Mouse (Mus musculus): ENCODE measurements around the gene Gm3776. TPM values are rescaled to one million over a fixed set of nuclear protein-coding genes. Genes with fewer than 3 reads are reported as not detected.
"Not testable (repeated sequence)": the region's sequence is repeated elsewhere in the genome, so short reads cannot be mapped to it uniquely, and the experiment has no call there.

Gene Gm3776
- polyA plus RNA-seq, 1 experiment from 2014 or later: 0.62 TPM

GRCm38 (mm10) chr9:78255683-78256470 is 1.1 kb upstream of the Gm3776 start:
- ATAC-seq; DNase-seq (ENCODE audit: low spot score): not testable (repeated sequence)

GRCm38 (mm10) chr9:78259688-78260087 is 2.8 kb downstream of the Gm3776 start:
- not testable (repeated sequence) for H3K27me3 ChIP-seq (replicated peaks; ENCODE audit: insufficient read depth, low read length); H3K4me1 ChIP-seq (ENCODE audit: insufficient read depth, low read depth, low read length); DNase-seq (ENCODE audit: low spot score); H3K4me2 ChIP-seq (replicated peaks; ENCODE audit: low read depth, low read length); H3K27ac ChIP-seq (ENCODE audit: low read length); H3K4me3 ChIP-seq (ENCODE audit: low read depth, low read length); H3K9ac ChIP-seq (replicated peaks; ENCODE audit: low read depth); H3K9me3 ChIP-seq (ENCODE audit: low read length); H3K36me3 ChIP-seq (ENCODE audit: insufficient read depth, low read length)
- WGBS: 0% methylated on average over 1 of the region's 6 CpGs
- TF ChIP-seq CTCF (IDR thresholded peaks at IDR 0.05): peak; percentile 47
- ATAC-seq: peak; percentile 41; the same call in 1 of the 2 replicates

More at GRCm38 (mm10) chr9:78255683-78256470, 1.1 kb upstream of the Gm3776 start:
- H3K27ac ChIP-seq (ENCODE audit: low read length); H3K27me3 ChIP-seq (replicated peaks; ENCODE audit: insufficient read depth, low read length); H3K9me3 ChIP-seq (ENCODE audit: low read length); H3K9ac ChIP-seq (replicated peaks; ENCODE audit: low read depth); H3K4me1 ChIP-seq (ENCODE audit: insufficient read depth, low read depth, low read length); H3K4me2 ChIP-seq (replicated peaks; ENCODE audit: low read depth, low read length); H3K36me3 ChIP-seq (ENCODE audit: insufficient read depth, low read length); H3K4me3 ChIP-seq (ENCODE audit: low read depth, low read length): not testable (repeated sequence)
- 59% methylated on average over 4 of the region's 4 CpGs for WGBS

GRCm38 (mm10) chr9:78270945-78271344 is 14.0 kb downstream of the Gm3776 start:
- H3K27me3 ChIP-seq (replicated peaks; ENCODE audit: insufficient read depth, low read length); H3K4me2 ChIP-seq (replicated peaks; ENCODE audit: low read depth, low read length); H3K4me3 ChIP-seq (ENCODE audit: low read depth, low read length); H3K9me3 ChIP-seq (ENCODE audit: low read length); H3K36me3 ChIP-seq (ENCODE audit: insufficient read depth, low read length); DNase-seq (ENCODE audit: low spot score); ATAC-seq; H3K27ac ChIP-seq (ENCODE audit: low read length); H3K4me1 ChIP-seq (ENCODE audit: insufficient read depth, low read depth, low read length); H3K9ac ChIP-seq (replicated peaks; ENCODE audit: low read depth): not testable (repeated sequence)
- WGBS: 75% methylated on average over 3 of the region's 3 CpGs

- H3K27me3 ChIP-seq (replicated peaks; ENCODE audit: insufficient read depth, low read length); H3K4me1 ChIP-seq (ENCODE audit: insufficient read depth, low read depth, low read length); H3K27ac ChIP-seq (ENCODE audit: low read length); H3K9me3 ChIP-seq (ENCODE audit: low read length); H3K9ac ChIP-seq (replicated peaks; ENCODE audit: low read depth); H3K4me2 ChIP-seq (replicated peaks; ENCODE audit: low read depth, low read length); H3K36me3 ChIP-seq (ENCODE audit: insufficient read depth, low read length); H3K4me3 ChIP-seq (ENCODE audit: low read depth, low read length): not testable (repeated sequence)
- DNase-seq (ENCODE audit: low spot score): peak; percentile 23
- peak; percentile 53; the same call in 1 of the 2 replicates for ATAC-seq
- WGBS: 57% methylated on average over 4 of the region's 4 CpGs
Observed at GRCm38 (mm10) chr9:78282002-78282711, 25.2 kb downstream of the Gm3776 start.

- not testable (repeated sequence) for H3K4me2 ChIP-seq (replicated peaks; ENCODE audit: low read depth, low read length); H3K36me3 ChIP-seq (ENCODE audit: insufficient read depth, low read length); H3K27me3 ChIP-seq (replicated peaks; ENCODE audit: insufficient read depth, low read length); H3K27ac ChIP-seq (ENCODE audit: low read length); H3K9me3 ChIP-seq (ENCODE audit: low read length); DNase-seq (ENCODE audit: low spot score); H3K4me1 ChIP-seq (ENCODE audit: insufficient read depth, low read depth, low read length); ATAC-seq; H3K9ac ChIP-seq (replicated peaks; ENCODE audit: low read depth); H3K4me3 ChIP-seq (ENCODE audit: low read depth, low read length)
- WGBS: 22% methylated on average over 1 of the region's 1 CpGs
Observed at GRCm38 (mm10) chr9:78289063-78289462, 32.1 kb downstream of the Gm3776 start.

- H3K27me3 ChIP-seq (replicated peaks; ENCODE audit: insufficient read depth, low read length); H3K4me3 ChIP-seq (ENCODE audit: low read depth, low read length); H3K9me3 ChIP-seq (ENCODE audit: low read length); H3K4me2 ChIP-seq (replicated peaks; ENCODE audit: low read depth, low read length); H3K36me3 ChIP-seq (ENCODE audit: insufficient read depth, low read length); H3K4me1 ChIP-seq (ENCODE audit: insufficient read depth, low read depth, low read length); H3K9ac ChIP-seq (replicated peaks; ENCODE audit: low read depth); H3K27ac ChIP-seq (ENCODE audit: low read length): not testable (repeated sequence)
- peak; percentile 13 for DNase-seq (ENCODE audit: low spot score)
- ATAC-seq: peak; percentile 79
- WGBS: 67% methylated on average over 3 of the region's 3 CpGs
Observed at GRCm38 (mm10) chr9:78289723-78290122, 32.8 kb downstream of the Gm3776 start, which contains the start of gene Gm10639. Gene Gm10639, plus strand, starts transcription at chr9:78289923.

- not testable (repeated sequence) for H3K27me3 ChIP-seq (replicated peaks; ENCODE audit: insufficient read depth, low read length); H3K27ac ChIP-seq (ENCODE audit: low read length); H3K36me3 ChIP-seq (ENCODE audit: insufficient read depth, low read length); ATAC-seq; H3K4me1 ChIP-seq (ENCODE audit: insufficient read depth, low read depth, low read length); H3K9me3 ChIP-seq (ENCODE audit: low read length); H3K4me2 ChIP-seq (replicated peaks; ENCODE audit: low read depth, low read length); DNase-seq (ENCODE audit: low spot score); H3K4me3 ChIP-seq (ENCODE audit: low read depth, low read length); H3K9ac ChIP-seq (replicated peaks; ENCODE audit: low read depth)
- 54% methylated on average over 8 of the region's 8 CpGs for WGBS
Observed at GRCm38 (mm10) chr9:78292462-78292861, 35.5 kb downstream of the Gm3776 start.

- not testable (repeated sequence) for H3K27ac ChIP-seq (ENCODE audit: low read length); H3K4me3 ChIP-seq (ENCODE audit: low read depth, low read length); H3K36me3 ChIP-seq (ENCODE audit: insufficient read depth, low read length); DNase-seq (ENCODE audit: low spot score); H3K27me3 ChIP-seq (replicated peaks; ENCODE audit: insufficient read depth, low read length); H3K9ac ChIP-seq (replicated peaks; ENCODE audit: low read depth); H3K4me2 ChIP-seq (replicated peaks; ENCODE audit: low read depth, low read length); H3K4me1 ChIP-seq (ENCODE audit: insufficient read depth, low read depth, low read length); ATAC-seq; H3K9me3 ChIP-seq (ENCODE audit: low read length)
- WGBS: 56% methylated on average over 1 of the region's 1 CpGs
Observed at GRCm38 (mm10) chr9:78293683-78294082, 36.8 kb downstream of the Gm3776 start.

GRCm38 (mm10) chr9:78294781-78295180 is 37.9 kb downstream of the Gm3776 start:
- not testable (repeated sequence) for H3K36me3 ChIP-seq (ENCODE audit: insufficient read depth, low read length); H3K9me3 ChIP-seq (ENCODE audit: low read length); DNase-seq (ENCODE audit: low spot score); H3K9ac ChIP-seq (replicated peaks; ENCODE audit: low read depth); H3K4me3 ChIP-seq (ENCODE audit: low read depth, low read length); H3K4me2 ChIP-seq (replicated peaks; ENCODE audit: low read depth, low read length); ATAC-seq; H3K27me3 ChIP-seq (replicated peaks; ENCODE audit: insufficient read depth, low read length); H3K4me1 ChIP-seq (ENCODE audit: insufficient read depth, low read depth, low read length); H3K27ac ChIP-seq (ENCODE audit: low read length)
- whole genome bisulfite sequencing: 73% methylated on average over 4 of the region's 7 CpGs

Measured in lung, postnatal 0 days (tissue).